Mouse (Mus musculus): Measurements from ENCODE around the gene Trnau1ap. TPM values are rescaled to one million over a fixed set of nuclear protein-coding genes. Genes with fewer than 3 reads are reported as not detected.

The Trnau1ap gene
- polyA plus RNA-seq, 1 experiment from 2014 or later, result 84.1 TPM

DNA sequence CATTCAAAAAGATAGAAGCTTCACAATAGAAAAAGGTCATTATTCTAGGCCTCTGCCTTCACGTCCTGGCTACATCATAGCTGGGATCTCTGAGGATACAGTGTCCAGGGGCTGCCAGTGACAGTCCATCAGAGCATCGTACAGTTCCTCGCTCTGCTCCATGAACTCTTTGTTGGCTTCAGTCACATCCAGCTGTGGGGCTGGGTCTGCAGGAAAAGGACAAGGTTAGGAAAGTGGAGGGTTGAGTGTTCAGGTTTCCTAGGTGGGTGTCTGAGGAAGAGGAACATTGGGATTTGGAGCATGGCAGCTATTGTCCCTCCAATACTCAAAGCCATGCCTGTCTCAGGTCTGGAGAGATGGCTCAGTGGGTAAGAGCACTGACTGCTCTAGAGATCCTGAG lies 17.5 kb downstream of the Trnau1ap start:
- no peak for ATAC-seq
- no peak for TF ChIP-seq CTCF (IDR thresholded peaks at IDR 0.05; ENCODE audit: low read depth)
- H3K4me3 ChIP-seq (ENCODE audit: low read depth, low read length), result no peak overlapping the region
- H3K27me3 ChIP-seq (replicated peaks; ENCODE audit: control insufficient read depth, insufficient read depth, low read length), result no peaks in the 10 kb centered on the region
- no peaks in the 10 kb centered on the region for H3K4me1 ChIP-seq (replicated peaks; ENCODE audit: control insufficient read depth, insufficient read depth, low read length)
- H3K27ac ChIP-seq (ENCODE audit: low read depth, low read length), result no peak overlapping the region
- H3K36me3 ChIP-seq (ENCODE audit: control insufficient read depth, insufficient read depth), result peaks cover 48% of the 10 kb centered on the region
- H3K9me3 ChIP-seq (ENCODE audit: control insufficient read depth), result no peaks in the 10 kb centered on the region
- H3K4me2 ChIP-seq (replicated peaks; ENCODE audit: low read depth), result no peak overlapping the region
- H3K9ac ChIP-seq (ENCODE audit: low read depth, low read length), result no peak overlapping the region
- 53% methylated on average over 3 of the region's 3 CpGs for WGBS

DNA sequence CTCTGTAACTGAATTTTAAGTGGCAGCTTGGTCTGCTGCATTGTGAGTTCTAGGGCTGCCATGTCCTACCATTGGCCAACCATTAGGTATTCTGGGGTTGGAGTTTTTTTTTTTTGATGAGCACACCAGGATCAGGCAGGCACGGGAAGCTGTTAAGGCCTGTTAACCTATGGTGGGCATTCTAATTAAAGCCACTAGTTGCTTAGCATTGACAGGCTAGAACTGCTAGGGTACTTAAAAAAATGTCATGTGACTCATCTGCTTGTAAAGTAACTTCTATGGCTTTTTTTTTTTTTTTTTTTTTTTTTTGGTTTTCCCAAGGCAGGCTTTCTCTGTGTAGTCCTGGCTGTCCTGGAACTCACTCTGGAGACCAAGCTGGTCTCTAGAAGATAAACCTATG lies 18.1 kb downstream of the Trnau1ap start:
- no peak for ATAC-seq
- no peaks in the 10 kb centered on the region for H3K4me1 ChIP-seq (replicated peaks; ENCODE audit: control insufficient read depth, insufficient read depth, low read length)
- H3K36me3 ChIP-seq (ENCODE audit: control insufficient read depth, insufficient read depth), result peaks cover 42% of the 10 kb centered on the region
- WGBS, result 34% methylated on average over 1 of the region's 1 CpGs
- H3K27ac ChIP-seq (ENCODE audit: low read depth, low read length), result 0 out of 2 replicates have a peak overlapping the region, but pooled peaks have one; percentile 15
- H3K4me3 ChIP-seq (ENCODE audit: low read depth, low read length), result no peak overlapping the region
- TF ChIP-seq CTCF (IDR thresholded peaks at IDR 0.05; ENCODE audit: low read depth), result no peak
- H3K27me3 ChIP-seq (replicated peaks; ENCODE audit: control insufficient read depth, insufficient read depth, low read length), result no peaks in the 10 kb centered on the region
- H3K9me3 ChIP-seq (ENCODE audit: control insufficient read depth), result no peaks in the 10 kb centered on the region
- H3K9ac ChIP-seq (ENCODE audit: low read depth, low read length), result no peak overlapping the region
- H3K4me2 ChIP-seq (replicated peaks; ENCODE audit: low read depth), result no peak overlapping the region

DNA sequence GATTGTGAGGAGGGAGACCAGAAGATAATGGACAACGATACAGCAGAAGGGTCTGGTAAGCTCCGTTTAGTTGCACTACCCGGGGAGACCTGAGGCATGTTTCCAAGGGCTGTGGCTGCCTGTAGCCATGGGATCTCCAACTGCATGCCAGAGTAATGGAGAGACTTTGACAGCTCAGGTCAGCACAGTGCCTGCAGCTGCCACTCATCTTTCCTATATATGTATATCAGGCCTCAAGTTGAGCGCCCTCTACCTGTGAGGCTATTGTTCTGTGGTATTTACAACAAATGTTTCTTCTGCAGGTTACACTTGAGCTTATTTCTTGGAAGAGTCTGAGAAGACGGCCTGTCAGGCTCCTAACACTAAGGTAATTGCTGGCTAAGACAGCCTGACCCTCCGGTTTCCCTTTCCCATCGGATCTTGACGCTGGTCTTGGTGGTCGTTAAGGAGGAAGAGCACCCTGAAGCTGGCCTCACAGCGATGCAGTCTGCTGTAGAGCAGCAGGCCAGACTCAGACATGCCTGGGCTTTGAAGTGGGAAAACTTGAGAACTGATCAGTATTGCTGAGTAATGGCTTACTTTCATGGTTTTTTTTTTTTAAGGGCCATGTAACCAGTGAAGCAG lies 19.4 kb downstream of the Trnau1ap start:
- Histone ChIP-seq H3K4me2 (replicated peaks; ENCODE audit: low read depth) (peak overlapping the region; percentile 80), H3K9me3 (ENCODE audit: control insufficient read depth) (no peaks in the 10 kb centered on the region), H3K4me1 (replicated peaks; ENCODE audit: control insufficient read depth, insufficient read depth, low read length) (no peaks in the 10 kb centered on the region), H3K36me3 (ENCODE audit: control insufficient read depth, insufficient read depth) (peaks cover 38% of the 10 kb centered on the region), H3K9ac (ENCODE audit: low read depth, low read length) (peak overlapping the region; percentile 84), H3K27me3 (replicated peaks; ENCODE audit: control insufficient read depth, insufficient read depth, low read length) (no peaks in the 10 kb centered on the region), H3K27ac (ENCODE audit: low read depth, low read length) (0 out of 2 replicates have a peak overlapping the region, but pooled peaks have one; percentile 36), H3K4me3 (ENCODE audit: low read depth, low read length) (peak overlapping the region; percentile 79)
- ATAC-seq, result 0 out of 2 replicates have a peak, but pooled peaks have one; percentile 11
- 24% methylated on average over 10 of the region's 10 CpGs for WGBS
- TF ChIP-seq CTCF (IDR thresholded peaks at IDR 0.05; ENCODE audit: low read depth), result peak; percentile 79

DNA sequence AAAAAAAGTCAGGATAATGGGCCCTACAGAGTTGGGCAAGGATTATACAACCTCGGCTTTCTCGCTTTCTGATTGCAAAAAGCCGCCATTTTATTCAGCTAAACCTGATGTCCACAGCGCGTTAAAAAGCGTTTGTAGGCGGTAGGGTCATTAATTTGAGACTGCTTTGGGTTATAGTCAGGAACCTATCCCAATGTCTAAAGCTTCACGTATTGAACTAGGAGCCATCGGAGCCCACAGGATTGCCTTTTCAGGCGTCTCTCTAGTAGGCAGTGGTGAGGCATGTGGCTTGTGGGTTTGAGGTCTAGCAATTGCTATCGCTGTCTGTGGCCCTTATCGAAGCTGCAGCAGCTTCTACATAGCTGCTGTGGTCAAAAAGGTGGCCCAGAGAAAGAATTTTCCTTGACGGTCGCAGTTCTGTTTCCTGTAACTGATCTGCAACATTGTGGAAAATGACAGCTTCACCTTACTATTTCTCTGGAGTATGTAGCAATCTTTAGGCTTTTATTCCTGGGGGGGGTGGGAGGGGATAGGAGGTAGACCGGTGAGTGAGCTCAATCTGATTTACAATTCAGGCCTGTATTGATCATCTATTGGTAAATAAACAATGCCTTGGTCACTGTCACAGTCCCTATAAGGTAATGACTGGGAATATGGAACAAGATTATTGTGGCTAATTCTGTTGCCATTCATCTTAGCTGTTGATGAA lies 20.0 kb downstream of the Trnau1ap start:
- Histone ChIP-seq H3K27me3 (replicated peaks; ENCODE audit: control insufficient read depth, insufficient read depth, low read length) (no peaks in the 10 kb centered on the region), H3K4me1 (replicated peaks; ENCODE audit: control insufficient read depth, insufficient read depth, low read length) (no peaks in the 10 kb centered on the region), H3K27ac (ENCODE audit: low read depth, low read length) (peak overlapping the region; percentile 94), H3K36me3 (ENCODE audit: control insufficient read depth, insufficient read depth) (peaks cover 37% of the 10 kb centered on the region), H3K4me3 (ENCODE audit: low read depth, low read length) (peak overlapping the region; percentile 79), H3K9ac (ENCODE audit: low read depth, low read length) (peak overlapping the region; percentile 84), H3K4me2 (replicated peaks; ENCODE audit: low read depth) (peak overlapping the region; percentile 80), H3K9me3 (ENCODE audit: control insufficient read depth) (no peaks in the 10 kb centered on the region)
- ATAC-seq, result no peak
- no peak for TF ChIP-seq CTCF (IDR thresholded peaks at IDR 0.05; ENCODE audit: low read depth)
- under 1% methylated on average over 15 of the region's 15 CpGs for WGBS

DNA sequence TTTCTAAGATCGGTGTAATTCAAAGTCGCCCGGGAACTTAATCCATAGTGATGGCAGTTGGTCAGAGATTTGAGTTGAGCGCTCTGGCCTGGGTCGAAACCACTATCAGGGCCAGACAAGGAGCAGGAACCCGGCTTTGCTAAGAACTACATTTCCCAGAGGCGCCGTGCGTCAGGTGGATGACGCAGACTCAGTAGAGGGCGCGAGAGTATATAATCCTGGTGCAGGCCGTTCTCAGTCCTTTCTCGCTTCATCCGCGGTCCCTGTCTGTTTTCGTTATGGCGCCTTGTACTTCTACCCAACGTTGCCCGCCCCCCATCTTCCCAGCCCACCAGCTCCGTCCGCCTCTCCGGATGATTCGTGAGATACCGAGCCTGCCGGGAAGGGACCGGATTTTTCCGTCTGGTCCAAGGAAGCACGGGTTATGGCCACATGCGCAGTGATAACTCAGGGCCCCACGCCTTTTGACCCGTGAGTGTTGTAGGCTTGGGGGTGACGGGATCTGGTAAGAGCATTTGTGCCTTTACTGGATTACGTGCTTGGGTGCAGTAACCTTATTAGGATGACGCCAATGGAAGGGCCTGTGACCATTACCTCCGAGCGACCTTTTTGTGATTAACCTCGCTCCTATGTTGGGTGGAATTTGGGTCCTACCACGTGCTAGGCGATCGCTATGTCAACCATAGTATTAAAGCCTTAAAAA lies 20.8 kb downstream of the Trnau1ap start:
- whole genome bisulfite sequencing, result under 1% methylated on average over 41 of the region's 41 CpGs
- ATAC-seq, result peak; percentile 81
- TF ChIP-seq CTCF (IDR thresholded peaks at IDR 0.05; ENCODE audit: low read depth), result no peak
- Histone ChIP-seq H3K36me3 (ENCODE audit: control insufficient read depth, insufficient read depth) (peaks cover 30% of the 10 kb centered on the region), H3K9ac (ENCODE audit: low read depth, low read length) (peak overlapping the region; percentile 84), H3K4me1 (replicated peaks; ENCODE audit: control insufficient read depth, insufficient read depth, low read length) (no peaks in the 10 kb centered on the region), H3K4me3 (ENCODE audit: low read depth, low read length) (peak overlapping the region; percentile 79), H3K27ac (ENCODE audit: low read depth, low read length) (peak overlapping the region; percentile 94), H3K4me2 (replicated peaks; ENCODE audit: low read depth) (peak overlapping the region; percentile 80), H3K9me3 (ENCODE audit: control insufficient read depth) (no peaks in the 10 kb centered on the region), H3K27me3 (replicated peaks; ENCODE audit: control insufficient read depth, insufficient read depth, low read length) (no peaks in the 10 kb centered on the region)

DNA sequence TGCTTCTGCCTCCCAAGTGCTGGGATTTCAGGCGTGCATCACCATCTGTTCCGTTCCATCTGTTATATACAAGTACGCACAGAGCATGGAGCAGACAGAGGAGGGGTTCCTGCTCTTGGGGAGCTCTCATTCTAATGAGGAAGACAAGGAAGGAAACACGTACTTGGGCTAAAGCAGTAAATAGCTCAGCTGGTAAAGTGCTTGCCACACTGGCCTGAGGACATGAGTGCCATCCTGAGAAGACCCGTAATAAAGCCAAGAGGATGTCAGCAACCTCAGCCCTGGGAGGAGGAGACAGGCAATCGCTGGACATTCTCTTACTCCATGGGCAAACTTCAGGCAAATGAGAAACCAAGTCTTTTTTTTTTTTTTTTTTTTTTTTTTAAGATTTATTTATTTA lies 23.3 kb downstream of the Trnau1ap start:
- H3K27ac ChIP-seq (ENCODE audit: low read depth, low read length), result peak overlapping the region; percentile 65
- ATAC-seq, result no peak

More for the DNA sequence above, 23.3 kb downstream of the Trnau1ap start:
- H3K27me3 ChIP-seq (replicated peaks; ENCODE audit: control insufficient read depth, insufficient read depth, low read length), result no peaks in the 10 kb centered on the region
- TF ChIP-seq CTCF (IDR thresholded peaks at IDR 0.05; ENCODE audit: low read depth), result no peak
- no peaks in the 10 kb centered on the region for H3K4me1 ChIP-seq (replicated peaks; ENCODE audit: control insufficient read depth, insufficient read depth, low read length)
- WGBS, result 59% methylated on average over 6 of the region's 6 CpGs
- H3K36me3 ChIP-seq (ENCODE audit: control insufficient read depth, insufficient read depth), result peaks cover 8% of the 10 kb centered on the region
- no peak overlapping the region for H3K9ac ChIP-seq (ENCODE audit: low read depth, low read length)
- no peak overlapping the region for H3K4me2 ChIP-seq (replicated peaks; ENCODE audit: low read depth)
- no peaks in the 10 kb centered on the region for H3K9me3 ChIP-seq (ENCODE audit: control insufficient read depth)
- H3K4me3 ChIP-seq (ENCODE audit: low read depth, low read length), result no peak overlapping the region
